Mouse (Mus musculus) limb, embryonic 10.5 days (tissue): Measurements from ENCODE around the gene Ppp1r9a. TPM values are rescaled to one million over a fixed set of nuclear protein-coding genes. Genes with fewer than 3 reads are reported as not detected.
"Not testable (repeated sequence)": the region's sequence is repeated elsewhere in the genome, so short reads cannot be mapped to it uniquely, and the experiment has no call there.

Experiments
- DNase-seq: peaks from one replicate; pipeline ENCODE4 v3.0.0-alpha.2; 2017; ENCODE audit warnings: low spot score
- H3K27ac ChIP-seq: fragments of 300-500 bp; sonication (generic); 2 replicates; pipeline ENCODE4 v1.5.1; 2016; ENCODE audit warnings: mild to moderate bottlenecking
- H3K27me3 ChIP-seq: fragments of 300-500 bp; sonication (generic); 2 replicates; pipeline ENCODE4 v1.6.1; 2016; ENCODE audit warnings: low read depth, mild to moderate bottlenecking; ENCODE audit not compliant: poor library complexity, severe bottlenecking
- H3K36me3 ChIP-seq: fragments of 300-500 bp; sonication (generic); 2 replicates; pipeline ENCODE4 v1.6.1; 2016; ENCODE audit warnings: mild to moderate bottlenecking, moderate library complexity
- H3K4me1 ChIP-seq: fragments of 300-500 bp; sonication (generic); 2 replicates; pipeline ENCODE4 v1.6.1; 2016
- H3K4me3 ChIP-seq: fragments of 300-500 bp; sonication (generic); 2 replicates; pipeline ENCODE4 v1.5.1; 2016; ENCODE audit warnings: mild to moderate bottlenecking, moderate library complexity
- H3K9me3 ChIP-seq: fragments of 300-500 bp; sonication (generic); replicated peaks from 2 replicates; pipeline ENCODE4 v1.6.1; 2016; ENCODE audit warnings: mild to moderate bottlenecking
- WGBS: fragments of 180-500 bp; shearing (Covaris S2); methylation state at CpG from one replicate; pipeline ENCODE4 v1.1.7; 2016; 5-methylcytosine and 5-hydroxymethylcytosine counted together
- polyA plus RNA-seq: library from polyadenylated mRNA; unstranded; fragments of >200 nt; fragmentation: Nextera tagmentation; extraction: Ambion mirVana; gene quantifications from 2 replicates; pipeline ENCODE4 v1.2.1, GENCODE M21; 2016

Gene Ppp1r9a
- polyA plus RNA-seq: 21.8 and 28.5 TPM in 2 replicates

DNA sequence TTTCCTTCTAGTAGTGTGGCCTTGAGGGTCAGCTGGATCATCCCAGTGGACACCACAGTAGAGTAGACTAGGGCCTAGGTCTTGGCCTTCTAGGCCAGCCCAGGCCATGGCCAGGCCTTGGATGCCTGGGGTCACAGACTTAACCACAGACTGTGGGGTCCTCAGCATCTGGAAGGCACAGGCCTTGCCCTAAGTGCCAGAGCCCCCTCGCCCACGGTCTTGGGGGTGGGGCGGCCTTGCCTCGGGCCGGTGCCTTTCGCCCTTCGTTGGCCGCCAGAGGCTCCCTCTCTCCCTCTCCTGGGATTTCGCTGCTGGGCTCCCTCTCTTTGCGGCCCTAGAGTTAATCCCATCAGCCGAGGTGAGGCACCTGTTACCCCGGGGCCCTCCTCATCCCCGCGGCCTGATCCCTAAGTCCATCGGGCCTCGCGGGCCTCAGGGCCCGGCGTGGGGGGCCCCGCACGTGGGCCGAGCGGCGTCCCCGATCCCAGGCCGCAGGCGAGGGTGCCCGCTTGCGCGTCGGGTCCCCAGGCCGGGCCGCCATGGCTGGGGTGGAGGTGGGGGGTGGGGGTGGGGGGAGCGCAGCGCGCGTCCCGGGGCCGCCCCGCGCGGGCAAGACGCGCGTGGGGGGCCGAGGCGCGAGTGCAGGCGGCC, at the start of gene Ppp1r9a:
TSS of gene Ppp1r9a (plus strand) at position 244 of the 651 bp plus-strand sequence.
- Histone ChIP-seq H3K4me1 (peaks cover 44% of the 10 kb centered on the region), H3K27ac (peak within 1 kb of the TSS; percentile 99), H3K36me3 (peaks cover 12% of the 10 kb centered on the region), H3K9me3 (no peaks in the 10 kb centered on the region), H3K4me3 (peak within 1 kb of the TSS; percentile 77), H3K27me3 (no peaks in the 10 kb centered on the region)
- peak; percentile 83 for DNase-seq
- WGBS: under 1% methylated on average over 25 of the region's 49 CpGs

DNA sequence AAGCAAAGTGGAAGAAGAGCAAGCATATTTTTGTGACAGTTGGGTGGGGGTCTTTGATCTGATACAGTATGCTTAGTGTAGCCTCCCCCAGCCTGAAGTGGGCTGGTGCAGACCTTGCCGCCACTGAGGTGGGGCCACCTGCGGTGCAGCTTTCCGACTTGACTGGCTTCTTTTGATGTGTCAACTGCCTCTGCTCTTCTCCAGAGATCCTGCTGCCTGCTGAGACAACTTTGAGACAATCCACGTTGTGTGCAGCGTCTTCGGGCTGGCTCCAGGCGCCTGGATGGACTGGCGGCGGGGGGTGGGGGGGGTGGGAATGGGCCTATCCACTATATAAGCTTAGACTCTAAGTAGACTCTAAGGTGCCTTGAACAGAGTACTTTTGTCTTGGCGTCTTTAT, 47.5 kb upstream of the Ppp1r9a start:
- H3K27me3 ChIP-seq: no peaks in the 10 kb centered on the region
- H3K36me3 ChIP-seq: no peaks in the 10 kb centered on the region
- no peak overlapping the region for H3K27ac ChIP-seq
- no peaks in the 10 kb centered on the region for H3K9me3 ChIP-seq
- peaks cover 4% of the 10 kb centered on the region for H3K4me1 ChIP-seq
- no peak overlapping the region for H3K4me3 ChIP-seq
- DNase-seq: no peak
- 82% methylated on average over 10 of the region's 10 CpGs for WGBS

GRCm38 (mm10) chr6:4856919-4857318, 45.8 kb upstream of the Ppp1r9a start:
- no peaks in the 10 kb centered on the region for H3K36me3 ChIP-seq
- H3K4me1 ChIP-seq: 0 out of 2 replicates have a peak, but pooled peaks cover under 1% of the 10 kb centered on the region
- no peaks in the 10 kb centered on the region for H3K27me3 ChIP-seq
- 96% methylated on average over 11 of the region's 11 CpGs for WGBS
- no peak overlapping the region for H3K27ac ChIP-seq
- no peak overlapping the region for H3K4me3 ChIP-seq
- no peak for DNase-seq
- no peaks in the 10 kb centered on the region for H3K9me3 ChIP-seq

DNA sequence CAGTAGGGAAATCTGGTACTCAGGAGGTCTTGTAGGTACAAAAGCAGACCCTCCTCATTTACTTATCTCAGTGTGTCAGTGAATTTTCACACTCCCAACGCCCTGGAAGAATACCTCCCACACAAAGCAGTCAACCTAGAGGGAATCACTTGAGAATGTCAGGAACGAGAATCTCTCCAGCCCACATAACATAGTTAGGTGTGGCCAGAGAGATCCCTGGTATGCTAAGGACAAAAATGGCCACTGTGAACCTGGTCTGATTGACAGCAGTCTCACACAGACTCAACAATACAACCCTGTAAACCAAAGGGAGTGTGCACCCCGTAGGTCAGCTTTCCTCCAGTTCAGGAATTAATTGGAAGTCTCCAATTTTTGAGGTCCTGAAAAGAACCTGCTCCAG, 18.4 kb upstream of the Ppp1r9a start:
- WGBS: 78% methylated on average over 3 of the region's 3 CpGs
- Histone ChIP-seq H3K9me3 (no peaks in the 10 kb centered on the region), H3K36me3 (no peaks in the 10 kb centered on the region), H3K27me3 (no peaks in the 10 kb centered on the region), H3K4me1 (0 out of 2 replicates have a peak, but pooled peaks cover 3% of the 10 kb centered on the region), H3K4me3 (no peak overlapping the region), H3K27ac (no peak overlapping the region; the same call in 1 of the 2 replicates)
- DNase-seq: no peak

DNA sequence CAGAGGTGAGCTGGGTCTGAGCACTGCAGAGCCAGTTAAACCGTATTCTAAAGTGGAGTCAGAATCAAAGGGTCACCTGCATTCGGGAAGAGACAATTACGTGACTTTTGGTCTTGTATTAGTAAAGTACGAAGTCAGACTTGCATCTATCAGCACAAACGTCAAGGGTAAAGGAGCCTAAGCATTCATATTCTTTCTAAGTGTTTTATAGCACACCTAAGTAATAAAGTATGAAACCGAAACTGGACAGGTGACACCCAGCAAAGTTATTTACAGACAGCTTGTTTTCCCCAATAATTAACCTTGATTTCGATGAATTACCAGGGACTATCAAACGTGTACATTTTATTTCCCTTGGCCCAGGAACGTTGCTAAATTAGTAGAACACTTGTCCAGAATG, 13.2 kb upstream of the Ppp1r9a start:
- WGBS: 81% methylated on average over 9 of the region's 9 CpGs
- Histone ChIP-seq H3K9me3 (no peaks in the 10 kb centered on the region), H3K36me3 (0 out of 2 replicates have a peak, but pooled peaks cover 2% of the 10 kb centered on the region), H3K4me1 (peaks cover 23% of the 10 kb centered on the region), H3K4me3 (no peak overlapping the region), H3K27me3 (no peaks in the 10 kb centered on the region), H3K27ac (0 out of 2 replicates have a peak overlapping the region, but pooled peaks have one; percentile 26)
- no peak for DNase-seq

DNA sequence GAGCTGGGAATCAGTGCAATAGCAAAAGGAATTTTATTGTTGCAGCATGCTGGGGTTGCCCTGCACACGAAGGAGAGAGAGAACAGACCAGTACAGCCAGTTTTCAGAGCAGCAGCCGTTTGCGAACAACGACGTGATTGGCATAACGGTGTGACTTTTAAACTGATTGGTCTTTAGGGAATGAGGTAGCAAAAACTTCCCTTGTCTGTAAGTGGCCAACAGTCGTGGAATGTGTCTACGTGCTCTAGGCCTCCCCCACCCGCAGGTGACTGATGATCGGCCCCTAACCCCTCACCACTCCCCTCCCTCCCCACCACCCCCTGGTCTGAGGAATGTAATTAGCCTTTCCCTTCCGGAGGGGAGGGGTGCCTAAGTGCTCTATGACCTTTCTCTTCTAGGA, 10.3 kb upstream of the Ppp1r9a start:
- Histone ChIP-seq H3K4me1 (peaks cover 22% of the 10 kb centered on the region), H3K4me3 (no peak overlapping the region), H3K27me3 (no peaks in the 10 kb centered on the region), H3K36me3 (0 out of 2 replicates have a peak, but pooled peaks cover 2% of the 10 kb centered on the region), H3K27ac (peak overlapping the region; percentile 80), H3K9me3 (no peaks in the 10 kb centered on the region)
- WGBS: 11% methylated on average over 11 of the region's 11 CpGs
- peak; percentile 78 for DNase-seq

DNA sequence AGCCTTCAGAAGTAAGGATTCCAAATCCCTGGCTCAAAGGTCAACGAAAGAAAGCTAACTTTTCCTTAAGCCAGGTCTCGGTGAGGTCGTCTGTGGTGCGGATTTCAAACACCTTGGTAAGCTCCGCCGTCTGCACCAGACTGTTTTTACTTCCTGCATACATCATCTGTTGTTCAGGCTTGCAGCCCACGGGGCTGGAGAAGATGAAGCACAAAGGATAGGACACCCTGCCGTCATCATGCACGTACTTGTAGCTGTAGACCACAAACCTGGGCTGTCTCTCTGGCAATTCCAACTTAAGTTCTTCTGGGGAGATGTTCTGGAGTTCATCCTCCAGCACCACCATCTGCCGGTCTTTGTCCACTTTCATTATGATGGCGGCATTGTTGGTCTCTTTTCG, 9.4 kb upstream of the Ppp1r9a start:
- not testable (repeated sequence) for H3K36me3 ChIP-seq, DNase-seq, H3K27ac ChIP-seq, H3K27me3 ChIP-seq, H3K9me3 ChIP-seq, H3K4me3 ChIP-seq
- peaks cover 19% of the 10 kb centered on the region for H3K4me1 ChIP-seq
- WGBS: 49% methylated on average over 12 of the region's 12 CpGs

GRCm38 (mm10) chr6:4899906-4900305, 2.8 kb upstream of the Ppp1r9a start:
- Histone ChIP-seq H3K9me3 (no peaks in the 10 kb centered on the region), H3K27me3 (no peaks in the 10 kb centered on the region), H3K36me3 (no peaks in the 10 kb centered on the region), H3K4me1 (peaks cover 21% of the 10 kb centered on the region), H3K27ac (no peak overlapping the region), H3K4me3 (no peak overlapping the region)
- no peak for DNase-seq
- 90% methylated on average over 6 of the region's 6 CpGs for WGBS

GRCm38 (mm10) chr6:4903325-4904054, 773 bp downstream of the Ppp1r9a start:
- H3K27me3 ChIP-seq: no peaks in the 10 kb centered on the region
- 5% methylated on average over 75 of the region's 77 CpGs for WGBS
- H3K36me3 ChIP-seq: peaks cover 12% of the 10 kb centered on the region
- H3K9me3 ChIP-seq: no peaks in the 10 kb centered on the region
- peak; percentile 84 for DNase-seq
- peaks cover 49% of the 10 kb centered on the region for H3K4me1 ChIP-seq
- H3K4me3 ChIP-seq: peak overlapping the region; percentile 77
- peak overlapping the region; percentile 99 for H3K27ac ChIP-seq

DNA sequence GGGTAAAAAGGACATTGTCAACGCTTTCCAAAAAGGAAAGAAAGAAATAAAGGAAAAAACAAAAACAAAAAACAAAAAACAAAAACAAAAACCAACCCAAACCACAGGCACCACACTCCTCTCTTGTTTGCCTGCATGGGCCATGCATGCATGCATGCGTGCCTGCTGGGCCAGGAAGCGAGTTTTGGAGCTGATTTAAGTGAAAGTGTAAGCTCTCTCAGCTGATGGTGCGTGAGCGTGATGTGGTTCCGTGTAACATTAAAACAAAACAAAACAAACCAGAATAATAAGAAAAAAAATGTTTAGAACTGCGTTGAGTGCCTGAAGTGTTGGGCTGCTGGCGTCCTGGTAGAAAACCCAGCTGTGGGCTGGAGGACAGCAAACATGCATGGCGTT, 1.3 kb downstream of the Ppp1r9a start:
- peak overlapping the region; percentile 77 for H3K4me3 ChIP-seq
- no peak for DNase-seq
- WGBS: 8% methylated on average over 9 of the region's 9 CpGs
- H3K4me1 ChIP-seq: peaks cover 54% of the 10 kb centered on the region
- H3K9me3 ChIP-seq: no peaks in the 10 kb centered on the region
- no peaks in the 10 kb centered on the region for H3K27me3 ChIP-seq
- peaks cover 12% of the 10 kb centered on the region for H3K36me3 ChIP-seq
- H3K27ac ChIP-seq: peak overlapping the region; percentile 99

DNA sequence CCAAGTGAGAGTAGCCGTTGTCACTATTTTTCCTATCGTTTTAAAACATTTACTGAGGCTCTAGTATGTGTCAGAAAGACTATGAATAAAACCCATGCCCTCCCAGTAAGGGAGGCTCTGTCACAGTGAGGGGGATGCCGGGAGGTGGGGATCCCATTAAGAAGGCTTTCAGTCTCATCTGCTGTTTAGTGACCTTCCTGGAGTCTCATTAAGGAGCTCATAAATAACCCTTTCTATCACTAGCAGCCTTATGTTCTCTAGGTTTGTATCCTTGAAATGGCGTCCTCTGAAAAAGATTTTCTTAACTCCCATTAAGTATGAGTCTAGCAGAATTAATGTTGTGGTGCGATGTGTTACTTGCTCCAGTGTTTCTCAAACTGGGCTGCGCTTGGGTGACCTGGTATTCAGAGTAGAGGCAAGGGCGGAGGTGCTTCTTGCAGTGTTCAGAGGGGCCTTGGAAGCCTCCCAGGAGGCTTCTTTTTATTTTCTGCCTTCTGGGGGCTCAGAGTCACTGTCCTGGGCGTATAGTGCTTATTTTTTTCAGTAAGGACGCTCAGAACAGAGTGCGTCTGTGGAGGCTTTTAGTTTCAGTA, 7.4 kb downstream of the Ppp1r9a start:
- peak overlapping the region; percentile 65; the same call in 1 of the 2 replicates for H3K27ac ChIP-seq
- peaks cover 18% of the 10 kb centered on the region for H3K36me3 ChIP-seq
- 34% methylated on average over 10 of the region's 10 CpGs for WGBS
- peaks cover 60% of the 10 kb centered on the region for H3K4me1 ChIP-seq
- H3K27me3 ChIP-seq: no peaks in the 10 kb centered on the region
- no peaks in the 10 kb centered on the region for H3K9me3 ChIP-seq
- DNase-seq: no peak
- no peak overlapping the region for H3K4me3 ChIP-seq

GRCm38 (mm10) chr6:4918470-4918869, 15.8 kb downstream of the Ppp1r9a start:
- H3K4me3 ChIP-seq: no peak overlapping the region
- H3K4me1 ChIP-seq: peaks cover 8% of the 10 kb centered on the region
- no peaks in the 10 kb centered on the region for H3K27me3 ChIP-seq
- H3K9me3 ChIP-seq: no peaks in the 10 kb centered on the region
- DNase-seq: no peak
- 91% methylated on average over 5 of the region's 5 CpGs for WGBS
- no peak overlapping the region for H3K27ac ChIP-seq
- peaks cover 38% of the 10 kb centered on the region for H3K36me3 ChIP-seq

- not testable (repeated sequence) for H3K27me3 ChIP-seq, H3K9me3 ChIP-seq, DNase-seq, H3K27ac ChIP-seq, H3K4me3 ChIP-seq
- Histone ChIP-seq H3K4me1 (peaks cover 11% of the 10 kb centered on the region; the same call in 1 of the 2 replicates), H3K36me3 (peaks cover 27% of the 10 kb centered on the region)
Measured at GRCm38 (mm10) chr6:4923791-4924190, 21.1 kb downstream of the Ppp1r9a start.
